Mouse (Mus musculus) lung, postnatal 25 days (tissue): ENCODE results near the gene Gfod2.

Experiments
- DNase-seq: peaks from one replicate; pipeline ENCODE4 v3.0.0; 2022; ENCODE audit warnings: low spot score

Gfod2 gene

DNA sequence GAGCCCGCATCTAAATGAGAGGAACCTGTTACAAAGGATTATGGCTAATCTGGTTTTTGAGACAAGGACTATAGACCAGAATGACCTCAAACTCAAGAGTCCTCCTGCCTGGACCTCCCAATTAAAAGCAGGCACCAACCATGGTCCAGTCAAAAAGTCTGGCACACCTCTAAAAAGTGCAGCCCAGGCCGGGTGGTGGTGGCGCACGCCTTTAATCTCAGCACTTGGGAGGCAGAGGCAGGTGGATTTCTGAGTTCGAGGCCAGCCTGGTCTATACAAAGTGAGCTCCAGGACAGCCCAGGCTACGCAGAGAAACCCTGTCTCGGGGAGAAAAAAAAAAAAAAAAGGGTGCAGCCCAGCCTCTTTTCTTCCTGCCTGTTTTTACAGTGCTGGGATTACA lies 73.1 kb downstream of the Gfod2 start:
- DNase-seq = no peak

DNA sequence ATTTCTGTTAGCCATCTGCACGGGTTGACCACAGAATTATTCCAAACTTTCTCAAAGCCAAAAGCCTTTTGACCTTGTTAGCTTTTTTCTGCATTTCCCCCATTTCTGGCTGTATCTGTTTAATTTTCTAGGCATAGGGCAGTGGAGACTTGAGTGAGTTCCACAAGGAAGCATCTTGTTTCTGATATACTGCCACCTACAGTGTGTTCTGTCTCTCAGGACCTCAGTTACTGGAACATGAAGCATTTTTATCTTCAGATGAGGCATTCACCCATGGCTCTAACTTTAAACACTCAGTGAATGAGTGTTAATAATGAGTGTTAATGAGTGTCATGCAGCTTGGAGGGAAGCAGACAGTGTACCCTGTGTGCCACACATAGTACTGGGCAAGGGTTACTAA lies 80.6 kb downstream of the Gfod2 start:
- DNase-seq = no peak
